Mouse (Mus musculus) liver, embryonic 14.5 days (tissue): Measurements from ENCODE around the gene BC029722. TPM values are rescaled to one million over a fixed set of nuclear protein-coding genes. Genes with fewer than 3 reads are reported as not detected.

ENCODE experiments used
- ATAC-seq: fragments of 200-750 bp; cut with Nextera tagmentation; 2 replicates; pipeline ENCODE4 v1.8.0; 2017; ENCODE audit warnings: moderate number of reproducible peaks, mild to moderate bottlenecking, moderate library complexity; ENCODE audit not compliant: insufficient read depth
- DNase-seq, 3 experiments: peaks; one replicate each; pipeline ENCODE4 v3.0.0-alpha.2; 2012 to 2013; ENCODE audit warnings: low read depth in 3 of 3, low spot score in 3 of 3
- H3K27ac ChIP-seq: fragments of 300-500 bp; sonication (generic); 2 replicates; pipeline ENCODE4 v1.5.1; 2014; ENCODE audit warnings: moderate library complexity, mild to moderate bottlenecking, control low read depth, inconsistent platforms
- H3K27me3 ChIP-seq: fragments of 300-500 bp; sonication (generic); 2 replicates; pipeline ENCODE4 v1.6.1; 2014; ENCODE audit warnings: mild to moderate bottlenecking, low read length, moderate library complexity; ENCODE audit not compliant: control insufficient read depth, insufficient read depth
- H3K36me3 ChIP-seq: fragments of 300-500 bp; sonication (generic); replicated peaks from 2 replicates; pipeline ENCODE4 v1.6.1; 2014; ENCODE audit warnings: low read depth; ENCODE audit not compliant: control insufficient read depth, insufficient read depth
- H3K4me1 ChIP-seq, 2 experiments: fragments of 200-500 bp in 1 of 2; fragments of 300-500 bp in 1 of 2; sonication (generic) in 1 of 2; replicated peaks; 2 replicates each; pipeline ENCODE4 v1.6.1; 2012 to 2014; ENCODE audit warnings: antibody characterized with exemption in 1 of 2, inconsistent platforms in 1 of 2, low read length in 1 of 2; ENCODE audit not compliant: control insufficient read depth in 2 of 2, insufficient read depth in 2 of 2
- H3K4me2 ChIP-seq: fragments of 300-500 bp; sonication (generic); 2 replicates; pipeline ENCODE4 v1.6.1; 2014; ENCODE audit warnings: low read depth, mild to moderate bottlenecking, control low read depth, moderate library complexity
- H3K4me3 ChIP-seq, 2 experiments: fragments of 200-500 bp in 1 of 2; fragments of 300-500 bp in 1 of 2; sonication (generic) in 1 of 2; 2 replicates each; pipeline ENCODE4 v1.5.1; 2012 to 2014; ENCODE audit warnings: low read depth in 2 of 2, low read length in 2 of 2, mild to moderate bottlenecking in 2 of 2, control low read depth in 1 of 2, inconsistent platforms in 1 of 2, moderate library complexity in 1 of 2; ENCODE audit not compliant: insufficient read depth in 1 of 2
- H3K9ac ChIP-seq: fragments of 300-500 bp; sonication (generic); replicated peaks from 2 replicates; pipeline ENCODE4 v1.6.1; 2014; ENCODE audit warnings: mild to moderate bottlenecking, control low read depth, moderate library complexity
- H3K9me3 ChIP-seq: fragments of 300-500 bp; sonication (generic); 2 replicates; pipeline ENCODE4 v1.6.1; 2016; ENCODE audit warnings: low read length, mixed read lengths; ENCODE audit not compliant: control insufficient read depth
- CTCF ChIP-seq: IDR thresholded peaks from 2 replicates; pipeline ENCODE4 v1.5.1; 2016; ENCODE audit warnings: antibody characterized with exemption, low read depth, control low read depth
- EP300 ChIP-seq: IDR thresholded peaks from 2 replicates; pipeline ENCODE4 v1.6.1; 2016; ENCODE audit warnings: antibody characterized with exemption, low read depth
- WGBS: fragments of 180-500 bp; shearing (Covaris S2); extraction: QIAGEN DNeasy Blood & Tissue Kit; methylation state at CpG from one replicate; pipeline ENCODE4 v1.1.7; 2014; ENCODE audit not compliant: insufficient replicate concordance; 5-methylcytosine and 5-hydroxymethylcytosine counted together
- polyA plus RNA-seq, 2 experiments: library from polyadenylated mRNA; depleted of rRNA in 1 of 2; stranded (reverse) in 1 of 2; unstranded in 1 of 2; fragments of >200 nt; fragmentation: Nextera tagmentation in 1 of 2; extraction: Ambion mirVana in 1 of 2; gene quantifications; 2 replicates each; pipeline versions ENCODE4 v1.2.1 to v1.2.3; 2012 to 2014

BC029722 gene
- polyA plus RNA-seq, 2 experiments = 2.6 to 3.7 TPM

DNA sequence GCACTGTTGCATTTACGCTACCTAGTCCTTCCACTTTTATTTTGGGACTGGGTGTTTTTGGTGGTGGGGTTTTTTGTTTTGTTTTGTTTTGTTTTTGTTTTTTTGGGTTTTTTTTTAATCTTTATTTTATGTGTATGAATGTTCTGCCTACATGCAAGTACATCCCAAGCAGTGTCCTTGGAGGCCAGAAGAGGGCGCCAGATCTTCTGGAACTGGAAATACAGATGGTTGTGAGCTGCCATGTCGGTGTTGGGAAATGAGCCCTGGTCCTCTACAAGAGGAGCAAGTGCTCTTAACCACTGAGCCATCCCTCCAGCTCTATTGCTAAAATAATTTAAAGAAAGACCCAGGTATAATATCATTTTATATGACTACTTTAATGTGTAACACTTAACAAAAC is 16.5 kb downstream of the BC029722 start:
- Histone ChIP-seq H3K9me3 (no peaks in the 10 kb centered on the region), H3K4me1 (no peaks in the 10 kb centered on the region), H3K4me2 (no peak overlapping the region), H3K4me3 (no peak overlapping the region), H3K27me3 (no peaks in the 10 kb centered on the region; the same call in 1 of the 2 replicates), H3K36me3 (no peaks in the 10 kb centered on the region), H3K9ac (no peak overlapping the region), H3K27ac (no peak overlapping the region)
- ATAC-seq = no peak
- DNase-seq = peak in 1 of 3 experiments; percentile 16
- no peak for TF ChIP-seq EP300
- TF ChIP-seq CTCF = peak; percentile 67
- 42% methylated on average over 3 of the region's 3 CpGs for WGBS

DNA sequence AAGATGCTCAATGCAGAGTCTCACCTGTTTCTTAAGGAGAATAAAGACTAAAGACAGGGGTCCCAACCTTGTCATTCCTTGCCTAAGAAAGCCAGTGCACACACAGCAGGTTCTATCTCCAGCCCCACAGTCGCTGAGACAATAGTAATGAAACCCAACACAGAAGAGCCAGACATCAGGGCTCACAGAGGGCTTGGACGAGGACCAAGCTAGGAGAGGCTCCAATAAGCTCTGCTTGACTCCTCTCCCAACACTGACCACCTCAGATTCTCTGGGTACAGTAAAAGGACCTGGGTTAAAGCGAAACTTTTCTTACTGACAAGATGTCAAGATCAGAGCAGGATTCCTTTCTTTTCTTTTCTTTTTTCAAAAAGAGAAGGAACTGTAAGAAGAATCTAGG is 20.6 kb downstream of the BC029722 start:
- Histone ChIP-seq H3K27me3 (no peaks in the 10 kb centered on the region), H3K4me2 (no peak overlapping the region), H3K4me1 (no peaks in the 10 kb centered on the region), H3K36me3 (no peaks in the 10 kb centered on the region), H3K27ac (no peak overlapping the region), H3K9ac (no peak overlapping the region), H3K9me3 (no peaks in the 10 kb centered on the region), H3K4me3 (no peak overlapping the region)
- ATAC-seq (no peak), DNase-seq (no peak)
- WGBS = 41% methylated on average over 3 of the region's 3 CpGs
- TF ChIP-seq EP300 (no peak), CTCF (no peak)

DNA sequence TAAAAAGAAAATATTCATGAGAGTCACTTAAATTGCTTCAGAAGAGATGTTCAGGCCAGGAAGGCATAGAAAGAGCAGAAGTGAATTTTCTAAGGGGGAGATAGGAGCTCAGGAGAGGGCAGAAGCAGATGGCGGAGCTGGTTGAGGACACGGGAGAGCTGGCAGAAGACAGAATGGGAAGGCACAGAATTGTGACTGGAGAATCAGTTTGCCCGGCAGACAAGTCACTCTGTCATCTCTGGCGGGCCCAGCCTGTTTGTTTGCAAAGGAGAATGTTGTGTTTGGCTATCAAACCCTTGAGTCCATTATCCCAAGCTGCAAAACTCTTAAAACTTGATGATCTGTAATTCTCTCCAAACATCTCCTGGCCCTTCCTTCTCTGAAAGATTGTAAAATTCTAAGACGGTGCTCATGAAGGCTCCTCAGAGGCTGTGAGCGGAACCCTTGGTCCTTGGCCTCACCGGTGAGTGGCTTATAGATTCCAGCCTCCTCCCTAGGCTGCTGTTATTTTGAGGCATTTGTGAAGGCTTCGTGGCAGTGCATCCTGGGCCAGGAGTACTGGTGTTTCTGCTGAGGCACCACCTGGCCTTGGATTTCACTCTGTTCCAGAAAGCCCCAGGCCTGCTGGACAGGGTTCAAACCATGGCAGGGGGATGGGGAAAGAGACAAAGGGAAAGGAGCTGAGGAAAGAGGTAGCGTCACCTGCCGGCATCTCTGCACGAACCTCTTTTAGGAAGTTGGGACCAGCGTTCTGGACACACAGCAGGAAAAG is 24.4 kb downstream of the BC029722 start:
- no peak overlapping the region for H3K27ac ChIP-seq
- H3K27me3 ChIP-seq = no peaks in the 10 kb centered on the region
- no peak for TF ChIP-seq EP300
- no peak for TF ChIP-seq CTCF
- ATAC-seq = no peak
- 72% methylated on average over 12 of the region's 12 CpGs for WGBS
- no peak overlapping the region for H3K4me2 ChIP-seq
- no peak overlapping the region for H3K4me3 ChIP-seq
- H3K9ac ChIP-seq = no peak overlapping the region
- no peaks in the 10 kb centered on the region for H3K36me3 ChIP-seq
- H3K9me3 ChIP-seq = no peaks in the 10 kb centered on the region
- DNase-seq = no peak
- no peaks in the 10 kb centered on the region for H3K4me1 ChIP-seq

DNA sequence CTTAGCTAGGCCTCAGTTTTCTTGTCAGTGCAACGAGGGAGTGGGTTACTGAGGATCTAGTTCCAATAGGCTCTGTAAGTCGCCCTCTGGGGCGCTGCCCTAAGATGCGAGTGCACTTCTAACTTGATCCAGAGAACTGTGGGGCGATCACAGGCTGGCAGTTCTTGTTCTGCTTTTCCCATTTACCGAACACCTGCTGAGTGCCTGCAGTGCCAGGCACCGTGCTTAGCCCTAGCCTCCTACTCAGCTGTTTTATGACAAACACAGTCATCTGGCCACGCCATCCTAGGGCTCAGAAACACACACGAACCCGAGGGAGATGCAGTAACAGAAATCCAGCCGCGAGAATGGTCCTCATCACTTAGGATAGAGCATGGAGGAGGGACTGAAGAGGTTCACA is 26.3 kb downstream of the BC029722 start:
- Histone ChIP-seq H3K9me3 (no peaks in the 10 kb centered on the region), H3K4me1 (no peaks in the 10 kb centered on the region), H3K36me3 (no peaks in the 10 kb centered on the region), H3K27me3 (no peaks in the 10 kb centered on the region; the same call in 1 of the 2 replicates), H3K4me2 (no peak overlapping the region), H3K4me3 (no peak overlapping the region), H3K9ac (no peak overlapping the region), H3K27ac (no peak overlapping the region)
- WGBS = 32% methylated on average over 12 of the region's 12 CpGs
- ATAC-seq (no peak), DNase-seq (no peak)
- TF ChIP-seq CTCF = no peak
- no peak for TF ChIP-seq EP300

DNA sequence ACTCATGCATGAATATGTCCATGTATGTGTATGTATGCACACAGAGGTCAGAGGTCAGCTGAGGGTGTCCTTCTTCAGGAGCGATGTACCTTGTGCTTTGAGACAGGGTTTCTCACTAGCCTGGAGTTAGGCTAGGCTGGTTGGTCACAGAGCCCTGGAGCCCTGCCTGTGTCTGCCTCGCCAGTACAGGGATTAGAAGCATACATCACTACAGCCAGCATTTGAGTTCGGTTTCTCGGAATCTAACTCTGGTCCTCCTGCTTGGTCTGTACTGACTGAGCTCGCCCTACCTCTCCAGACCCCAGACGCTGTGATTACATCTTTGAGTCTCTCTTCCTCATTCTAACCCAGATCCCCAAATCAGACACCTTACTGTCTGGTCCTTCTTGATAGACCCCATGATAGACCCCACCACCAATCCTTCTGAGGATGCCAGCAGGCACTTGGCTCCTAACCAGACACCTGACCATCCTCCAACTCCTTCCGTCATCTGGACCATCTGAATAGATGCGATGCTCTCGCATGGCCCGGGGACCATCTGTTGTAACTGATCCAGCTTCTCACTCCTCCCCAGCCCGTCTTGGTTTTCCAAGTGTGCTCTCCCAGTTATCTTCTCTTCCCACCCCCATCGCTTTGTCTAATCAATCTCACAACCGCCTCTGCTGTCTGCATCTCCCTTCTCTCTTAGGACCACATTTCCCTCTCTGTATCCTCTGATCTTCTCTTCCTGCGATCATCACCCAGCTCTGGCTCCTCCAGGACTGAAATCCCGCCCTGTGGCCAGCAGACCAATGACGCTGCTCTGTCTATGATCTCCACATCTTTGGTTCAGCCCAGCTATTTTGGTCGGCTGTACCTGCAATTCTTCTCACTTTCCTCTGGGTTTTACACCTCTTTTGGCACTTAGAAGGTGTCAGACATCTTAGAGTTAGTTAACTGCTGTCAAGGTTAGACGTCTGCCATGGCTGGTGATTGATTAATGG is 31.0 kb downstream of the BC029722 start:
- H3K27me3 ChIP-seq = no peaks in the 10 kb centered on the region; the same call in 1 of the 2 replicates
- no peaks in the 10 kb centered on the region for H3K9me3 ChIP-seq
- no peak overlapping the region for H3K4me3 ChIP-seq
- DNase-seq = no peak
- TF ChIP-seq CTCF = no peak
- no peak for TF ChIP-seq EP300
- WGBS = 47% methylated on average over 18 of the region's 18 CpGs
- no peak overlapping the region for H3K27ac ChIP-seq
- H3K9ac ChIP-seq = no peak overlapping the region
- no peak overlapping the region for H3K4me2 ChIP-seq
- no peak for ATAC-seq
- no peaks in the 10 kb centered on the region for H3K36me3 ChIP-seq
- no peaks in the 10 kb centered on the region for H3K4me1 ChIP-seq
